Mouse (Mus musculus) intestine, embryonic 14.5 days (tissue): ENCODE data around the gene Trim37. TPM values are rescaled to one million over a fixed set of nuclear protein-coding genes. Genes with fewer than 3 reads are reported as not detected.

Experiments used
- ATAC-seq: fragments of 200-750 bp; cut with Nextera tagmentation; replicated peaks from 2 replicates; pipeline ENCODE4 v1.8.0; 2017; ENCODE audit warnings: low read depth, moderate number of reproducible peaks, moderate TSS enrichment, moderate library complexity; ENCODE audit not compliant: low FRiP score, low TSS enrichment
- DNase-seq: peaks from one replicate; pipeline ENCODE4 v3.0.0-alpha.2; 2018; ENCODE audit warnings: low spot score
- H3K27ac ChIP-seq: fragments of 300-500 bp; sonication (generic); 2 replicates; pipeline ENCODE4 v1.5.1; 2014; ENCODE audit warnings: low read depth, mild to moderate bottlenecking, control low read depth
- H3K27me3 ChIP-seq: fragments of 300-500 bp; sonication (generic); replicated peaks from 2 replicates; pipeline ENCODE4 v1.6.1; 2014; ENCODE audit warnings: low read length, control low read depth; ENCODE audit not compliant: control insufficient read depth, insufficient read depth
- H3K36me3 ChIP-seq: fragments of 300-500 bp; sonication (generic); 2 replicates; pipeline ENCODE4 v1.6.1; 2014; ENCODE audit warnings: low read length, control low read depth; ENCODE audit not compliant: control insufficient read depth, insufficient read depth
- H3K4me1 ChIP-seq: fragments of 300-500 bp; sonication (generic); replicated peaks from 2 replicates; pipeline ENCODE4 v1.6.1; 2014; ENCODE audit warnings: low read length, control low read depth, mixed read lengths; ENCODE audit not compliant: control insufficient read depth, insufficient read depth
- H3K4me2 ChIP-seq: fragments of 300-500 bp; sonication (generic); 2 replicates; pipeline ENCODE4 v1.6.1; 2014; ENCODE audit warnings: low read length
- H3K4me3 ChIP-seq: fragments of 300-500 bp; sonication (generic); 2 replicates; pipeline ENCODE4 v1.5.1; 2014; ENCODE audit warnings: low read depth, low read length, control low read depth, mixed read lengths
- H3K9ac ChIP-seq: fragments of 300-500 bp; sonication (generic); 2 replicates; pipeline ENCODE4 v1.6.1; 2014; ENCODE audit warnings: mild to moderate bottlenecking, low read length
- H3K9me3 ChIP-seq: fragments of 300-500 bp; sonication (generic); 2 replicates; pipeline ENCODE4 v1.6.1; 2016; ENCODE audit warnings: low read length, control low read depth; ENCODE audit not compliant: control insufficient read depth
- WGBS: fragments of 180-500 bp; shearing (Covaris S2); extraction: QIAGEN DNeasy Blood & Tissue Kit; methylation state at CpG from one replicate; pipeline ENCODE4 v1.1.7; 2014; 5-methylcytosine and 5-hydroxymethylcytosine counted together
- polyA plus RNA-seq: library from polyadenylated mRNA; unstranded; fragments of >200 nt; fragmentation: Nextera tagmentation; extraction: Ambion mirVana; gene quantifications from 2 replicates; pipeline ENCODE4 v1.2.1, GENCODE M21; 2014

Gene Trim37
- polyA plus RNA-seq, 1 experiment from 2014 or later, result 31.3 TPM

- Histone ChIP-seq H3K4me3 (no peak overlapping the region), H3K27me3 (no peaks in the 10 kb centered on the region), H3K4me2 (no peak overlapping the region), H3K27ac (no peak overlapping the region), H3K9me3 (no peaks in the 10 kb centered on the region), H3K36me3 (peaks cover 46% of the 10 kb centered on the region), H3K4me1 (no peaks in the 10 kb centered on the region), H3K9ac (no peak overlapping the region)
- DNase-seq, result no peak
- ATAC-seq, result no peak
Observed at GRCm38 (mm10) chr11:87163751-87164150, 36.9 kb downstream of the Trim37 start.

GRCm38 (mm10) chr11:87173625-87174024, 46.7 kb downstream of the Trim37 start:
- 92% methylated on average over 5 of the region's 5 CpGs for WGBS

GRCm38 (mm10) chr11:87175031-87175430, 48.2 kb downstream of the Trim37 start:
- DNase-seq (no peak), ATAC-seq (no peak)
- 98% methylated on average over 4 of the region's 4 CpGs for WGBS
- Histone ChIP-seq H3K27me3 (no peaks in the 10 kb centered on the region), H3K4me3 (no peak overlapping the region), H3K9ac (no peak overlapping the region), H3K36me3 (peaks cover 5% of the 10 kb centered on the region; the same call in 1 of the 2 replicates), H3K27ac (no peak overlapping the region), H3K4me1 (no peaks in the 10 kb centered on the region), H3K9me3 (no peaks in the 10 kb centered on the region), H3K4me2 (no peak overlapping the region)

More at GRCm38 (mm10) chr11:87173625-87174024, 46.7 kb downstream of the Trim37 start:
- Histone ChIP-seq H3K36me3 (peaks cover 11% of the 10 kb centered on the region), H3K9me3 (no peaks in the 10 kb centered on the region), H3K4me3 (no peak overlapping the region), H3K27ac (no peak overlapping the region), H3K4me1 (no peaks in the 10 kb centered on the region), H3K27me3 (no peaks in the 10 kb centered on the region), H3K9ac (no peak overlapping the region), H3K4me2 (no peak overlapping the region)
- DNase-seq (no peak), ATAC-seq (no peak)

DNA sequence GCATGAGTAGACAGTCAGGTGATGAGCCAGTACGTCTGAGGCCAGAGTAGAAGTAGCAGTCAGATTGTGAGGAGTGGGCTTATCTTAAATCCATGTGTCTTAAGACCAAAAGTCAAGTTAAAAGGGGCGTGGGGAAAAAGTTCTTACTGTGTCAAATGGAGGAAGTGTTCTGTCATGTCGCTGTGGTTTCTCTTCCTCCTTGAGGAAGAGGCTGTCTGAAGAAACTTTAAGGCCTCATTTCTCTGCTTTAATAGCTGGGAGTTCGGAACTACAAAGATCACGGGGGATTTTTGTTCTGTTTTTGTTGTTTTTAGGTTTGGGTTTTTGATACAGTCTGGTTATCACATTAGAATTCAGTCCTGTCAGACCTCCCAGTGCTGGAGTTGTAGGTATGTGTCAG, 85.4 kb downstream of the Trim37 start:
- H3K4me3 ChIP-seq, result no peak overlapping the region
- no peaks in the 10 kb centered on the region for H3K9me3 ChIP-seq
- no peak overlapping the region for H3K27ac ChIP-seq
- H3K36me3 ChIP-seq, result peaks cover 14% of the 10 kb centered on the region
- no peaks in the 10 kb centered on the region for H3K4me1 ChIP-seq
- ATAC-seq (no peak), DNase-seq (no peak)
- no peaks in the 10 kb centered on the region for H3K27me3 ChIP-seq
- H3K4me2 ChIP-seq, result no peak overlapping the region
- WGBS, result 78% methylated on average over 5 of the region's 5 CpGs
- H3K9ac ChIP-seq, result no peak overlapping the region

- DNase-seq, result no peak
- 75% methylated on average over 3 of the region's 3 CpGs for WGBS
- no peaks in the 10 kb centered on the region for H3K27me3 ChIP-seq
Observed at GRCm38 (mm10) chr11:87222686-87223085, 95.8 kb downstream of the Trim37 start.

DNA sequence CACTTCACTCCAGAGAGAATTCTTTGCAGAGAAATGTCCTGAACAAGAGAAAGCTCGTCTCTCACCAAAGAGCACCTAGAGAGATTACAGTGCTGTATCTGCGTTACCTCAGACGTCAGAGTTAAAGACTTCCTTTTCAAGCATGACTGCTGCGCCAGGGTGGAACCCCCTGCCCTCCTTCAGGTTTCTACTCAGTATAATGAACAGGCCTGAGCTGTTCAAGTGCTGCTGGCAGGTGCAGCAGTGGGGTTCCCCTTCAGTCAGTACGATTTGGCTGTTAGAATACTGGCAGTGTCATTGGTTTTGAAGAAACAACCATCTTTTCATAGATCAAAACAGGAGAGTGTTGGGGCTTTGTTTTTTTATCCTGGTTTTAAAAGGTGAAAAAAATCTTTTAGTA, 100.2 kb downstream of the Trim37 start:
- Histone ChIP-seq H3K4me2 (no peak overlapping the region), H3K27me3 (no peaks in the 10 kb centered on the region), H3K9me3 (no peaks in the 10 kb centered on the region), H3K36me3 (peaks cover 7% of the 10 kb centered on the region; the same call in 1 of the 2 replicates), H3K4me3 (no peak overlapping the region), H3K4me1 (no peaks in the 10 kb centered on the region), H3K9ac (no peak overlapping the region), H3K27ac (no peak overlapping the region)
- WGBS, result 77% methylated on average over 5 of the region's 5 CpGs
- ATAC-seq (no peak), DNase-seq (no peak)

More at GRCm38 (mm10) chr11:87222686-87223085, 95.8 kb downstream of the Trim37 start:
- ATAC-seq, result no peak
- no peak overlapping the region for H3K4me2 ChIP-seq
- no peak overlapping the region for H3K27ac ChIP-seq
- H3K4me1 ChIP-seq, result peaks cover 3% of the 10 kb centered on the region; the same call in 1 of the 2 replicates
- H3K9ac ChIP-seq, result no peak overlapping the region
- H3K36me3 ChIP-seq, result peaks cover 26% of the 10 kb centered on the region; the same call in 1 of the 2 replicates
- H3K9me3 ChIP-seq, result no peaks in the 10 kb centered on the region
- H3K4me3 ChIP-seq, result no peak overlapping the region

DNA sequence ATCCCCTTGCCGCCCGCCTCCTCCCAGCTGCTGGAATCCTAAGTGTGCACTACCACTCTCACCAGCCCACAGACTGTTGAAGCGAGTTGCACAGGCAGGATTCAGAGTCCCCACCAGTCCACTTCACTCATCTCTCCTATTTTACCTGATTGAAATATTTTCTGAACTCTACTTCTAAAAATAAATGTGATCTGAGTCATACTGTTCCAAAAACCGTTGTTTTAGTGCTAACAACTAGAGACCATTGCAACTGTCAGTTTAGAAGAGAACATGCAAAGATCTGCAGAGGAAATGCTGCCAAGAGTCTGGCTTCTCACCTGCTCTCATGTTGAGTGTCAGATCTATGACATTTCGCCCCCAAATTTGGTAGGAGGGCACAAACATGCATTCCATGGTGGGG, 106.5 kb downstream of the Trim37 start:
- Histone ChIP-seq H3K9ac (no peak overlapping the region), H3K4me2 (no peak overlapping the region), H3K27me3 (no peaks in the 10 kb centered on the region), H3K36me3 (peaks cover 13% of the 10 kb centered on the region; the same call in 1 of the 2 replicates), H3K9me3 (no peaks in the 10 kb centered on the region), H3K4me3 (no peak overlapping the region), H3K27ac (no peak overlapping the region), H3K4me1 (no peaks in the 10 kb centered on the region)
- WGBS, result 88% methylated on average over 5 of the region's 5 CpGs
- no peak for DNase-seq
- no peak for ATAC-seq

GRCm38 (mm10) chr11:87234743-87235485, 108.0 kb downstream of the Trim37 start:
- WGBS, result 87% methylated on average over 12 of the region's 12 CpGs
- no peaks in the 10 kb centered on the region for H3K9me3 ChIP-seq
- H3K4me3 ChIP-seq, result no peak overlapping the region
- no peak for ATAC-seq
- H3K36me3 ChIP-seq, result peaks cover 13% of the 10 kb centered on the region; the same call in 1 of the 2 replicates
- H3K27ac ChIP-seq, result no peak overlapping the region
- DNase-seq, result no peak
- no peaks in the 10 kb centered on the region for H3K27me3 ChIP-seq
- no peaks in the 10 kb centered on the region for H3K4me1 ChIP-seq
- H3K9ac ChIP-seq, result no peak overlapping the region
- no peak overlapping the region for H3K4me2 ChIP-seq

GRCm38 (mm10) chr11:87235486-87235872, 108.6 kb downstream of the Trim37 start:
- Histone ChIP-seq H3K9ac (no peak overlapping the region), H3K4me2 (no peak overlapping the region), H3K36me3 (peaks cover 13% of the 10 kb centered on the region; the same call in 1 of the 2 replicates), H3K27me3 (no peaks in the 10 kb centered on the region), H3K27ac (no peak overlapping the region), H3K9me3 (no peaks in the 10 kb centered on the region), H3K4me3 (no peak overlapping the region), H3K4me1 (peaks cover under 1% of the 10 kb centered on the region; the same call in 1 of the 2 replicates)
- no peak for ATAC-seq
- WGBS, result 72% methylated on average over 5 of the region's 5 CpGs
- DNase-seq, result no peak
